Mouse (Mus musculus): Measurements from ENCODE around the gene Elp4. TPM values are rescaled to one million over a fixed set of nuclear protein-coding genes. Genes with fewer than 3 reads are reported as not detected.

Elp4 gene
- total RNA-seq, 2 experiments from 2014 or later, result 12.4 to 17.4 TPM

GRCm38 (mm10) chr2:105726657-105727056 is 177.7 kb downstream of the Elp4 start:
- DNase-seq, result no peak

GRCm38 (mm10) chr2:105715409-105716115 is 188.8 kb downstream of the Elp4 start:
- no peak for DNase-seq

- DNase-seq, result no peak
Measured at GRCm38 (mm10) chr2:105710511-105710910, 193.9 kb downstream of the Elp4 start.

GRCm38 (mm10) chr2:105709126-105709525 is 195.2 kb downstream of the Elp4 start:
- no peak for DNase-seq

GRCm38 (mm10) chr2:105705320-105705719 is 199.0 kb downstream of the Elp4 start:
- no peak for DNase-seq

GRCm38 (mm10) chr2:105702586-105702985 is 201.8 kb downstream of the Elp4 start:
- no peak for DNase-seq

GRCm38 (mm10) chr2:105701781-105702180 is 202.6 kb downstream of the Elp4 start:
- no peak for DNase-seq

- DNase-seq, result no peak
Measured at GRCm38 (mm10) chr2:105698631-105699030, 205.7 kb downstream of the Elp4 start.

- no peak for DNase-seq
Measured at GRCm38 (mm10) chr2:105697741-105698140, 206.6 kb downstream of the Elp4 start.

GRCm38 (mm10) chr2:105691296-105691695 is 213.1 kb downstream of the Elp4 start:
- no peak for DNase-seq

- no peak for DNase-seq
Measured at GRCm38 (mm10) chr2:105689771-105690639, 214.4 kb downstream of the Elp4 start.

- no peak for DNase-seq
Measured at GRCm38 (mm10) chr2:105689304-105689770, 215.0 kb downstream of the Elp4 start.

GRCm38 (mm10) chr2:105688436-105689303 is 215.7 kb downstream of the Elp4 start:
- DNase-seq, result no peak

- no peak for DNase-seq
Measured at GRCm38 (mm10) chr2:105688011-105688410, 216.4 kb downstream of the Elp4 start.

GRCm38 (mm10) chr2:105687317-105687991 is 216.9 kb downstream of the Elp4 start:
- no peak for DNase-seq

GRCm38 (mm10) chr2:105686363-105687316 is 217.7 kb downstream of the Elp4 start:
- DNase-seq, result no peak

- no peak for DNase-seq
Measured at GRCm38 (mm10) chr2:105685651-105686050, 218.7 kb downstream of the Elp4 start.

- no peak for DNase-seq
Measured at GRCm38 (mm10) chr2:105684991-105685650, 219.2 kb downstream of the Elp4 start.

GRCm38 (mm10) chr2:105683771-105684410 is 220.5 kb downstream of the Elp4 start:
- no peak for DNase-seq
